In genomic region chr1:152808392-152808680, GRCm38 (mm10) we compare ENCODE assay signal across 18 mouse cellular contexts. TPM values are rescaled to one million over a fixed set of nuclear protein-coding genes. Genes with fewer than 3 reads are reported as not detected.
DNase-seq lines count a peak whose midpoint lies in the region; ATAC-seq and TF ChIP-seq lines count a peak whose summit lies in the region.
"Had no signal": no experiment of that assay in that cellular context is flagged by ENCODE, and none has a peak within 500 bp of the region (broad histone marks: within the 10 kb centered on the region; RNA-seq: fewer than 3 reads in every experiment).

No protein-coding gene starts in this region.

- no peak for ATAC-seq in heart, embryonic 15.5 days (replicated peaks; ENCODE audit: insufficient number of reproducible peaks, insufficient read depth, low FRiP score, low read depth)
- ATAC-seq in stomach, embryonic 15.5 days (ENCODE audit: insufficient read depth, low FRiP score, low read depth) = no peak
- no peak for ATAC-seq in stomach, postnatal 0 days (ENCODE audit: low FRiP score, low TSS enrichment)
- ATAC-seq in liver, embryonic 11.5 days (replicated peaks; ENCODE audit: low FRiP score) = no peak
- no peak for ATAC-seq in stomach, embryonic 16.5 days (ENCODE audit: insufficient read depth, low FRiP score)
- no peak for ATAC-seq in midbrain, embryonic 13.5 days
- ATAC-seq: midbrain, embryonic 16.5 days had no signal

- H3K9me3 ChIP-seq in heart, embryonic 15.5 days (replicated peaks) = no peaks in the 10 kb centered on the region
- H3K9me3 ChIP-seq in stomach, embryonic 15.5 days = no peaks in the 10 kb centered on the region
- H3K9me3 ChIP-seq in stomach, postnatal 0 days (ENCODE audit: control insufficient read depth, low read length) = no peaks in the 10 kb centered on the region
- H3K9me3 ChIP-seq in liver, embryonic 11.5 days (ENCODE audit: control insufficient read depth, low read length) = no peaks in the 10 kb centered on the region
- no peaks in the 10 kb centered on the region for H3K9me3 ChIP-seq in stomach, embryonic 16.5 days (replicated peaks; ENCODE audit: control insufficient read depth, low read length)
- no peaks in the 10 kb centered on the region for H3K9me3 ChIP-seq in midbrain, embryonic 13.5 days
- H3K9me3 ChIP-seq: limb, embryonic 13.5 days had no signal

- peaks cover 8% of the 10 kb centered on the region; the same call in 1 of the 2 replicates for H3K4me1 ChIP-seq in heart, embryonic 15.5 days (replicated peaks)
- no peaks in the 10 kb centered on the region for H3K4me1 ChIP-seq in stomach, embryonic 15.5 days
- no peaks in the 10 kb centered on the region for H3K4me1 ChIP-seq in stomach, postnatal 0 days (replicated peaks; ENCODE audit: control insufficient read depth, insufficient read depth)
- peaks cover 3% of the 10 kb centered on the region; the same call in 1 of the 2 replicates for H3K4me1 ChIP-seq in liver, embryonic 11.5 days (replicated peaks; ENCODE audit: control insufficient read depth, insufficient read depth, low read length)
- H3K4me1 ChIP-seq in stomach, embryonic 16.5 days (ENCODE audit: control insufficient read depth, insufficient read depth, low read length) = peaks cover 10% of the 10 kb centered on the region
- peaks cover 12% of the 10 kb centered on the region; the same call in 1 of the 2 replicates for H3K4me1 ChIP-seq in midbrain, embryonic 13.5 days (replicated peaks)

- no peak overlapping the region for H3K27ac ChIP-seq in heart, embryonic 15.5 days
- peak overlapping the region; percentile 51; the same call in 1 of the 2 replicates for H3K27ac ChIP-seq in stomach, embryonic 15.5 days
- no peak overlapping the region for H3K27ac ChIP-seq in stomach, postnatal 0 days (replicated peaks)
- H3K27ac ChIP-seq in liver, embryonic 11.5 days (ENCODE audit: low read depth, low read length) = peak overlapping the region; percentile 2
- no peak overlapping the region for H3K27ac ChIP-seq in stomach, embryonic 16.5 days (ENCODE audit: low read length)
- H3K27ac ChIP-seq in midbrain, embryonic 13.5 days = no peak overlapping the region
- H3K27ac ChIP-seq: left cerebral cortex, adult 2 months; limb, embryonic 13.5 days had no signal

- H3K36me3 ChIP-seq in heart, embryonic 15.5 days = no peaks in the 10 kb centered on the region
- H3K36me3 ChIP-seq in stomach, embryonic 15.5 days = no peaks in the 10 kb centered on the region
- no peaks in the 10 kb centered on the region for H3K36me3 ChIP-seq in stomach, postnatal 0 days (ENCODE audit: control insufficient read depth, insufficient read depth, low read length)
- no peaks in the 10 kb centered on the region for H3K36me3 ChIP-seq in liver, embryonic 11.5 days (ENCODE audit: control insufficient read depth, insufficient read depth, low read length)
- no peaks in the 10 kb centered on the region for H3K36me3 ChIP-seq in stomach, embryonic 16.5 days (ENCODE audit: control insufficient read depth, insufficient read depth, low read length)
- no peaks in the 10 kb centered on the region for H3K36me3 ChIP-seq in midbrain, embryonic 13.5 days
- H3K36me3 ChIP-seq: limb, embryonic 13.5 days had no signal

- no peak for TF ChIP-seq CTCF in stomach, postnatal 0 days (IDR thresholded peaks at IDR 0.05; ENCODE audit: low read depth)

- no peak for TF ChIP-seq EP300 in stomach, postnatal 0 days (optimal IDR thresholded peaks at IDR 0.05)

- H3K27me3 ChIP-seq in heart, embryonic 15.5 days = no peaks in the 10 kb centered on the region
- H3K27me3 ChIP-seq in stomach, embryonic 15.5 days (replicated peaks) = no peaks in the 10 kb centered on the region
- no peaks in the 10 kb centered on the region for H3K27me3 ChIP-seq in stomach, postnatal 0 days (ENCODE audit: control insufficient read depth, insufficient read depth, low read length)
- no peaks in the 10 kb centered on the region for H3K27me3 ChIP-seq in liver, embryonic 11.5 days (replicated peaks; ENCODE audit: control insufficient read depth, insufficient read depth, low read length)
- H3K27me3 ChIP-seq in stomach, embryonic 16.5 days (ENCODE audit: control insufficient read depth, insufficient read depth, low read length) = no peaks in the 10 kb centered on the region
- H3K27me3 ChIP-seq in midbrain, embryonic 13.5 days = no peaks in the 10 kb centered on the region
- H3K27me3 ChIP-seq: limb, embryonic 13.5 days had no signal

- 81% methylated on average over 2 of the region's 2 CpGs for WGBS in heart, embryonic 15.5 days
- WGBS in stomach, embryonic 15.5 days = 80% methylated on average over 2 of the region's 2 CpGs
- 80% methylated on average over 2 of the region's 2 CpGs for WGBS in stomach, postnatal 0 days
- WGBS in liver, embryonic 11.5 days = 69% methylated on average over 2 of the region's 2 CpGs
- WGBS in stomach, embryonic 16.5 days = 82% methylated on average over 2 of the region's 2 CpGs
- 94% methylated on average over 2 of the region's 2 CpGs for WGBS in midbrain, embryonic 13.5 days

- no peak overlapping the region for H3K9ac ChIP-seq in heart, embryonic 15.5 days
- no peak overlapping the region for H3K9ac ChIP-seq in stomach, embryonic 15.5 days
- H3K9ac ChIP-seq in stomach, postnatal 0 days (ENCODE audit: low read length) = no peak overlapping the region
- H3K9ac ChIP-seq in liver, embryonic 11.5 days (ENCODE audit: low read depth, low read length) = no peak overlapping the region
- no peak overlapping the region for H3K9ac ChIP-seq in stomach, embryonic 16.5 days (ENCODE audit: low read length)
- no peak overlapping the region for H3K9ac ChIP-seq in midbrain, embryonic 13.5 days (replicated peaks)
- H3K9ac ChIP-seq: limb, embryonic 13.5 days had no signal

- no peak overlapping the region for H3K4me2 ChIP-seq in heart, embryonic 15.5 days
- no peak overlapping the region for H3K4me2 ChIP-seq in stomach, embryonic 15.5 days
- H3K4me2 ChIP-seq in stomach, postnatal 0 days (replicated peaks; ENCODE audit: low read depth) = no peak overlapping the region
- H3K4me2 ChIP-seq in liver, embryonic 11.5 days = peak overlapping the region; percentile 33
- H3K4me2 ChIP-seq in stomach, embryonic 16.5 days (ENCODE audit: low read depth, low read length) = no peak overlapping the region
- H3K4me2 ChIP-seq in midbrain, embryonic 13.5 days (replicated peaks) = no peak overlapping the region
- H3K4me2 ChIP-seq: limb, embryonic 13.5 days had no signal

- no peak for DNase-seq in heart, postnatal 4 days
- DNase-seq in stomach, postnatal 0 days (ENCODE audit: low spot score) = no peak
- no peak for DNase-seq in liver, embryonic 11.5 days (ENCODE audit: low spot score)
- no peak for DNase-seq in layer of hippocampus, adult 18-20 months (ENCODE audit: low spot score in 2 of 2)
- DNase-seq: cerebellum, adult 18-20 months; embryo, embryonic 11 days had no signal

- H3K4me3 ChIP-seq in heart, embryonic 15.5 days = peak overlapping the region; percentile 18; the same call in 1 of the 2 replicates
- no peak overlapping the region; the same call in 1 of the 2 replicates for H3K4me3 ChIP-seq in stomach, embryonic 15.5 days (replicated peaks)
- no peak overlapping the region for H3K4me3 ChIP-seq in stomach, postnatal 0 days (ENCODE audit: low read depth, low read length)
- peak overlapping the region; percentile 28 for H3K4me3 ChIP-seq in liver, embryonic 11.5 days (ENCODE audit: low read depth, low read length)
- H3K4me3 ChIP-seq in stomach, embryonic 16.5 days (replicated peaks; ENCODE audit: low read length) = peak overlapping the region; percentile 9; the same call in 1 of the 2 replicates
- no peak overlapping the region for H3K4me3 ChIP-seq in midbrain, embryonic 13.5 days (replicated peaks)
- H3K4me3 ChIP-seq: erythroblast, embryonic 14.5 days; left cerebral cortex, adult 2 months; limb, embryonic 13.5 days had no signal

RNA-seq across cellular contexts. Expression of gene Ncf2, which starts 8.3 kb away (rescaled TPM):
- polyA plus RNA-seq in heart, embryonic 15.5 days (2015; fragmentation: Nextera tagmentation; extraction: Ambion mirVana) = 3.3 and 5.8 TPM in 2 replicates
- 1 to 10 TPM; 2.1 to 3.0 TPM for total RNA-seq in heart, postnatal 4 days (2021)
- 6.1 and 7.0 TPM in 2 replicates for polyA plus RNA-seq in stomach, embryonic 15.5 days (2015; fragmentation: Nextera tagmentation; extraction: Ambion mirVana)
- polyA plus RNA-seq in stomach, postnatal 0 days (2015; fragmentation: Nextera tagmentation; extraction: Ambion mirVana) = 2.5 and 2.6 TPM in 2 replicates
- polyA plus RNA-seq in liver, embryonic 11.5 days (2014; fragmentation: Nextera tagmentation; extraction: Ambion mirVana) = 12.6 and 13.9 TPM in 2 replicates
- 7.0 and 10.8 TPM in 2 replicates for polyA plus RNA-seq in stomach, embryonic 16.5 days (2015; fragmentation: Nextera tagmentation; extraction: Ambion mirVana)
- polyA plus RNA-seq in midbrain, embryonic 13.5 days (2015; fragmentation: Nextera tagmentation; extraction: Ambion mirVana) = 2.3 and 3.0 TPM in 2 replicates
- total RNA-seq in layer of hippocampus, adult 18-20 months (2021) = 1 to 10 TPM; 2.7 to 3.4 TPM

RNA-seq across cellular contexts. Expression of gene Arpc5, which starts 42.0 kb away (rescaled TPM):
- polyA plus RNA-seq in heart, embryonic 15.5 days (2015; fragmentation: Nextera tagmentation; extraction: Ambion mirVana) = 189 and 199 TPM in 2 replicates
- 100 to 1,000 TPM in 1 of 2 experiments, 10 to 100 TPM in 1; 98.7 to 103 TPM for total RNA-seq in heart, postnatal 4 days (2021)
- polyA plus RNA-seq in stomach, embryonic 15.5 days (2015; fragmentation: Nextera tagmentation; extraction: Ambion mirVana) = 326 and 330 TPM in 2 replicates
- 350 and 355 TPM in 2 replicates for polyA plus RNA-seq in stomach, postnatal 0 days (2015; fragmentation: Nextera tagmentation; extraction: Ambion mirVana)
- polyA plus RNA-seq in liver, embryonic 11.5 days (2014; fragmentation: Nextera tagmentation; extraction: Ambion mirVana) = 260 and 281 TPM in 2 replicates
- polyA plus RNA-seq in stomach, embryonic 16.5 days (2015; fragmentation: Nextera tagmentation; extraction: Ambion mirVana) = 355 and 357 TPM in 2 replicates
- polyA plus RNA-seq in midbrain, embryonic 13.5 days (2015; fragmentation: Nextera tagmentation; extraction: Ambion mirVana) = 339 and 353 TPM in 2 replicates
- 100 to 1,000 TPM; 177 to 198 TPM for total RNA-seq in layer of hippocampus, adult 18-20 months (2021)

RNA-seq across cellular contexts. Expression of gene Rgl1, which starts 42.2 kb away (rescaled TPM):
- polyA plus RNA-seq in heart, embryonic 15.5 days (2015; fragmentation: Nextera tagmentation; extraction: Ambion mirVana) = 54.7 and 64.6 TPM in 2 replicates
- 10 to 100 TPM; 70.8 to 73.7 TPM for total RNA-seq in heart, postnatal 4 days (2021)
- polyA plus RNA-seq in stomach, embryonic 15.5 days (2015; fragmentation: Nextera tagmentation; extraction: Ambion mirVana) = 41.5 and 41.7 TPM in 2 replicates
- polyA plus RNA-seq in stomach, postnatal 0 days (2015; fragmentation: Nextera tagmentation; extraction: Ambion mirVana) = 21.0 and 23.0 TPM in 2 replicates
- polyA plus RNA-seq in liver, embryonic 11.5 days (2014; fragmentation: Nextera tagmentation; extraction: Ambion mirVana) = 26.3 and 28.2 TPM in 2 replicates
- polyA plus RNA-seq in stomach, embryonic 16.5 days (2015; fragmentation: Nextera tagmentation; extraction: Ambion mirVana) = 39.8 and 48.3 TPM in 2 replicates
- polyA plus RNA-seq in midbrain, embryonic 13.5 days (2015; fragmentation: Nextera tagmentation; extraction: Ambion mirVana) = 12.9 and 17.0 TPM in 2 replicates
- total RNA-seq in layer of hippocampus, adult 18-20 months (2021) = 100 to 1,000 TPM; 114 to 119 TPM

RNA-seq across cellular contexts. Expression of gene Apobec4, which starts 58.0 kb away (rescaled TPM):
- polyA plus RNA-seq in heart, embryonic 15.5 days (2015; fragmentation: Nextera tagmentation; extraction: Ambion mirVana) = not detected in 2 replicates
- not detected for total RNA-seq in heart, postnatal 4 days (2021)
- polyA plus RNA-seq in stomach, embryonic 15.5 days (2015; fragmentation: Nextera tagmentation; extraction: Ambion mirVana) = 0.08 TPM in 1 of 2 replicates, not detected in the other
- not detected in 2 replicates for polyA plus RNA-seq in stomach, postnatal 0 days (2015; fragmentation: Nextera tagmentation; extraction: Ambion mirVana)
- not detected in 2 replicates for polyA plus RNA-seq in liver, embryonic 11.5 days (2014; fragmentation: Nextera tagmentation; extraction: Ambion mirVana)
- polyA plus RNA-seq in stomach, embryonic 16.5 days (2015; fragmentation: Nextera tagmentation; extraction: Ambion mirVana) = not detected in 2 replicates
- not detected in 2 replicates for polyA plus RNA-seq in midbrain, embryonic 13.5 days (2015; fragmentation: Nextera tagmentation; extraction: Ambion mirVana)
- not detected for total RNA-seq in layer of hippocampus, adult 18-20 months (2021)
- total RNA-seq: heart, postnatal 25 days; left cerebral cortex, adult 2 months had no signal
- polyA plus RNA-seq: C2C12; erythroblast, embryonic 14.5 days; gonadal fat pad, adult 2 months; limb, embryonic 13.5 days; midbrain, embryonic 16.5 days; neural tube, embryonic 11.5 days had no signal

Comparison
In these comparisons a context has a peak if more than half of its experiments do, and no peak if none do; other contexts are left out.
1. H3K27ac ChIP-seq: peak in stomach, embryonic 15.5 days (single experiment) and liver, embryonic 11.5 days (single experiment); none in heart, embryonic 15.5 days (single experiment), stomach, postnatal 0 days (single experiment), stomach, embryonic 16.5 days (single experiment) and midbrain, embryonic 13.5 days (single experiment).
2. H3K4me3 ChIP-seq: peak in heart, embryonic 15.5 days (single experiment), liver, embryonic 11.5 days (single experiment) and stomach, embryonic 16.5 days (single experiment); none in stomach, embryonic 15.5 days (single experiment), stomach, postnatal 0 days (single experiment) and midbrain, embryonic 13.5 days (single experiment).